Mouse (Mus musculus) right cerebral cortex, postnatal 4 days (tissue): ENCODE measurements around the gene Inpp5a.

Source experiments
- DNase-seq: peaks from one replicate; pipeline ENCODE4 v3.0.0-alpha.2; 2022

Inpp5a gene

DNA sequence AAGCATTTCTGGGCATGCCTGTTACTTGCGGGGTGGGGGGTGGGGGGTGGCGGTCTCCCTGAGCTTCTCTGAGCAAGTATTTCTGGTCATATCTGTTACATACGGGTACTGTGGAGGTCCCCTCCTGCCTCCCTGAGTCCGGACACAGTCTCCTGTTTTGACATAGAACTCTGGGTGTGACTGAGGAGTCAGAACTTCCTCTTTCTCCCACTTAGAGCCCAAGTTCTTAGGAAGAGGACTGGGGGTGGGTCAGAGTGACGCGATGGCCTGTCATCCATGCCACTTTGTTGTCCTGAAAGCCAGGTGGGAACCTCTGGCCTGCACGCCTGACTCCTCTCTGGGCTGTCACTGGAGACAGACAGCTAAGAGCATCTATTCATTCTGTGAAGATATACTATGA, 11.5 kb upstream of the Inpp5a start:
- DNase-seq: no peak

DNA sequence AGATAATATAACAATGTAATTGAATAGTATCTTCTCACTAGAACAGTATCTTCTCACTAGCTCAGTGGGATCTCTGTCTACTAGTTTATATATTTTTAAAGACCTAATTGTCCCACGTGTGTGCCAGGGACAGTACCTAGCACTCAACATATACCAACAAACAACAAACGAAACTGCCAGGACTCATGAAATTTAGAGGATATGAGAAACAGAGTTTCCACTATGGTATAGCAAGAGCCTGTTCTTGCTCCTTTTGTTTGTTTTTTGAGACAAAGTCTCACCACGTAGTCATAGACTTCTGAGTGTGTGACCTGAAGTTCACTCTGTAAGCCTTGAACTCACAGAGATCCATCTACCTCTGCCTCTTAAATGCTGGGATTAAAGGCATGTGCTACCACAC, 10.6 kb upstream of the Inpp5a start:
- DNase-seq: no peak

DNA sequence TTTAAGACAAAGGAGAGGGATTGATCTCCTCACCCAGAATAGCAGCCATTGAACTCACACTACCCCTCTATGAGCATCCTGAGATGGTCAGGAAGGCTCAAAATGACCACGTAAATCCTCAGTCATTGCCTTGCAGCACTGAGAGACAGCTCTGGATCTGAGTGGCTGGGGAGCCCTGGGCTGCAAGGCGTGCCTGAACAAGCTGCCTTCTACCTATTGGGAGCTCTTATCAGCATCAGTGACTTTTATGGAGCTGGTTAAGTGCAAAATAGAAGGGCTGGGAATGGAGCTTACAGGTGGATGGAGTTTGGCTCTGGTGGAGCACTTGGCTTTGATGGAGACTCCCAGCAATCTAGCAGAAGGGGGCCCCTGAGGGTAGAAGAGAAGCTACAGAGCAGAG, 9.2 kb upstream of the Inpp5a start:
- no peak for DNase-seq

DNA sequence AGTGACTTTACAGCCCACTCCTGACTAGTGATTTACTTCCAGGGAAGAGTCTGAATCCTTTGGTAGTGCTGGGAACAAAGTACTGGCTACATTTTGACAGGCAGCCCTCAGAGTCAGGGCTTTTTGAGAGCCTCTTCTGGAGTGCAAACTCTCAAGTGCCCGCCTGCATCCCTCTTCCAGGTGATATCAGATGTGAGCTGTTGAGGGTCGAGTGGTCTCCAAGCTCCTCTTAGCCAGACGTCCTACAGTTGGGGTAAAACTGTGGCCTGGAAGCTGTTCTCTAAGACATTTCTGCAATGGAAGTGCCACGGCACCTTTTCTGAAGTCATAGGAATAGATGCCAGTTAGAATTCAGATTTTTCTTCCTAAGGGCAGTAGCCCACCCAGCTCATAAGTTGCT, 8.7 kb upstream of the Inpp5a start:
- no peak for DNase-seq

DNA sequence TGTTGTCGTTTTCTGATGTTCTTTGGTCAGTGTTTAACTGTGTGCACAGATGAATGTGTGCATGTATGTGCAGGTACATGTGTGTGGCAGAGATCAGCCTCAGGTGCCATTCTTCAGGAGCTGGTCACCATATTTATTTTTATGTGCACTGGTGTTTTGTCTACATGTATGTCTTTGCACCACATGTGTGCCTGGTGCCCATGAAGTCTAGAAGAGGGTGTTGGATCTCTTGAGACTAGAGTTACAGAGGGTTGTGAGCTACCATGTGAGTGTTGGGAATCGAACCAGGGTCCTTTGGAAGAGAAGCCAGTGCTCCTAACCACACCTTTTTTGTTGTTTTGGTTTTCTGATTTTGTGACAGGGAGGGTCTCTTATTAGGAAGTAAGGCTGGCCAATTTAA, 7.0 kb upstream of the Inpp5a start:
- no peak for DNase-seq

DNA sequence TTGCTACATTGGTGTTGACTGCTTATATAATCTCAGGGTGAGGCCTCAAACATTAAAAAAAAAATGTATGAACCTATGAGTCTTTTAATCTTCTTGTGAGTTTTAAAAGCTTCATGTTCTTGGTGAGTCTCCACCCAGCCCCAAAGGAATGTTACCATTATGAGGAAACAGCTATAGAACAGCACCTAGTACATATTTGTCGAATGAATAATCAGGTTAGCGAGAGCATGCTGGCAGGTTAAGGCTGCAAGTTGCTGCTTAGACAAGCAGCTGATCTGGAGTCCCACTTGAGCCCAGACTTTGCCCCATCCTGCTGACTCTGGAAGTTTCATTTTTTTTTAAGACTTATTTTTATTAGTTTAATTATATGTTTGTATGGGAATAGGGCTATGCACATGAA, 6.1 kb upstream of the Inpp5a start:
- DNase-seq: no peak

DNA sequence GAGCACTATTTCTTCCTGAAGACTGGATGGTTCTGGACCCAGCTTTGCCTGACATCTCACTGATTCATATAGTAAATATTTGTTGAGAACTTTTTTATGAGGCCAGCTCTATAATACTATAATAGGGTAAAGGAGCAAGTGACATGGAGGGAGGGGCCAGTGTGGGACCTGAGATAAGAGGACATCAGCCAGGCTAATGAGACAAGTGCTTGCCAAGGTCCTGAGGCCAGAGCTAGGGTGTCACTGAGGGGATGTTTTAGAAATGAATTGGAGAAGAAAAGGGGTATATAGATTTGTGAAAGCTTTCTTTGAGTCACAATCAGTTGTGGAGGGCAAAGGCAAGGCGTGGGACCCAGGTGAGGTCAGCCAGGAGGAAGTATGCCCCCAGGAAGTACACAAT, 4.4 kb upstream of the Inpp5a start:
- no peak for DNase-seq

DNA sequence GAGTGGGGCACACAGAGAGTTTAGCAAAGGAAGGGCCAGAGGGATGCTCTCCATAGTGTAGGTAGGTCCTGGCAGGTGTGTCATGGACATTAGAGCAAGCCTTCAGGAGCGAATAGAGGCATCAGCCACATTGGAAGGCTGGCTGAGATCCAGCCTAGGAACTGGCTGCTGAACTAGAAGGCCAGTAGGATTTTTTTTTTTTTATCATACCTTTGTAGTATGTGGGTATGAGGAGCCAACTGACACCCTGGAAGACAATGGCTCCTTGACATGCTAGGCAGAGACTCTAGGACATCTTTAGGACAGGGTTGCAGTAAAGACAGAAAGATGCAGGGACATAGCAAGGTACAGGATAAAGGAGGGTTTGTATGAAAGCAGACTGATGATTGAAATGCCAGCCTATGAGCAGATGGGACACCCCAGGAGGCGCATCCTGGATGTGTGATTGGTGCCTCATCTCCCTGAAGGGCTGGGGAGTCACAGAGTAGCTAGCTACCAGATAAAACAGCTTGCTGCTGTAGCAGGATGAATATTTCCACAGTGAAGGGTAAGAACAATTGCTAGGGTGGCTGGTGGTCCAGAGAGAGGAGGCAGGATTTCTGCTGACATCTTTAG, 3.9 kb upstream of the Inpp5a start:
- no peak for DNase-seq

DNA sequence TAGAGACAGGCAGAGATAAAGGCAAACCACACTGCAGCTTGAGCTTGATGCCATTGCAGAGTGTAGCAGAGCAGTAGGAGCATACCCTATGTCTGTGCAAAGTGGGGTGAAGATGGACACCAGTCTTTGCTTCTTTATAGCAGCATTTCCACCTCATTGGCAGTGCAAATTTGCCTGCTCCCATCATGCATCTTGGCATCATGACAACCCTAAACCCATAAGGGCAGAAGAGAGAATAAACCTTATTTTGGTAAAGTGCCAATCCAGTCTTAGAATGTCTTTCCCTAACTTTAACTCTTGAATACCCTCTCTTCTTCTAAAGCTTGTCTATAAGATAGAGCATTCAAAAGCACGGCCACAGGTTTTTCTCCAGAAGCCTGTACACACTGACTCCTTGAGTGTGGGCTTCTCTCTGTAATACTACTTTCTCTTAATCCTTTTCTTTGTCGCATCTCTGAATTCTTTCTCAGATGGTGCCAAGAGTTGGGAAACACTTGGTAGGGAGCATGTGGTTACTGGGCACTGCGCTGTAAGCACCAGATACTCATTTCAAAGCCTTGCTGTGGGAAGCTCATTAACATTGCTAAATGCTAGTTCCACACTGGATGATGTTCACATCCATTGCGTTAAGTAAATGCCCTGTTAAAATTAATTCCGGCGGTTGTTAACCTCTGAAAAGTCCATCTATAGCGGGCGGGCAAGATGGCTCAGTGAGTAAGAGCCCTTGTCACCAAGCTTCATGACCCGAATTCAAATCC, 1.8 kb upstream of the Inpp5a start:
- no peak for DNase-seq

DNA sequence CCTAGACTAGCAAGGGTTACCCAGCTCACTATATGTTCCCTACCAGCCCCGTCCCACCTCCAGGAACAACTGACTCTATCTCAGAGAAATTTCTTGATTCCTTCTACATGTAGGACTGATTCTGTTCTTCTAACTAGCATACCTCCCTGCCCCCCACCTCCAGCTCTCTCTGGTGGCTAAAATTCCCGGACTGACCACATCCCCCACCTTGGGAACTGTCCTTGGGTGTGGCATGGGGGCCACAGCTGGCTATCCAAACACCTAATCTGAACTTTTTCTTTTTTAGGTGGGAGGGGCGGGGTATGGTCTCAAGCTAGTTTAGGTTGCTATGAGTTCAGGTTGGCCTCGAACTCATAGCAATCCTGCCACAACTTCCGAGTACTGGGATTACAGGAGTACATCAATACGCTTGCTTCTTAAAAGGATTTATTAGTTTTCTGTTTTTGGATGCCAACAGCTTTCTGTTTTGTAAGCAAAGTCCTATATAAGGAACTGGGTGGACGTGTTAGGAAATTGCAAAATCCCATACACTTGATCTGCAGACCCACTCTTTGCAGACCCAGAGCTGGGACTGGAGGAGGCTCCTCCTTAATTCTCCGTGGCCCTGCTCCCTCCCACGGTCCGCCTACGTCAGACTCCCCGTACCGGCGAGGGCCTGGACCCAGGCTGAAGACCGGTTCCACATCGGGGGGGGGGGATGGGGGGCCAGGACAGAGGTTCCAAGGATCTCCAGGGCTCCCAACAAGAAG, 814 bp upstream of the Inpp5a start:
- no peak for DNase-seq

DNA sequence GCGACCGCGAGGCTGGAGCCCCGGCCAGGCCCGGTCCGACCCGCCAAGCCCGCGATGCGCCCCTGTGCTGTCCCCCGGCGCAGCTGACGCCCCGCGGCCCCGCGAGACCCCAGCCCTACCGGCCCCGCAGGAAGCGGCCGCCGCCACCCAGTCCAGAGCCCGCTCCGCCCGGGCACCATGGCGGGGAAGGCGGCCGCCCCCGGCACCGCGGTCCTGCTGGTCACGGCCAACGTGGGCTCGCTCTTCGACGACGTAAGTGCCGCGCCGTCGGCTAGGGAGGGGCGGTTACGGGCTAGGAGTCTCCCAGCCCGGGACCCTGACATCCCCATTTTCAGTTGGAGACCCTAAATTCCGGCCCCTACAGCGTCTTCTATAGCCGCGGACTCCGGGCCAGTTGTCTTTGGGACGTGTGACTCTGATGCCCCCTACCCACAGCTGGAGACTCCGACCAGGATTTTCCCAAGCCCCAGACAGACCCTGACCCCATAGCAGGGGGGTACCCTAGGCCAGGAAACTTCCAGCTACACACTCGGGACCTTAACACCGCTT, 378 bp downstream of the Inpp5a start:
- no peak for DNase-seq

DNA sequence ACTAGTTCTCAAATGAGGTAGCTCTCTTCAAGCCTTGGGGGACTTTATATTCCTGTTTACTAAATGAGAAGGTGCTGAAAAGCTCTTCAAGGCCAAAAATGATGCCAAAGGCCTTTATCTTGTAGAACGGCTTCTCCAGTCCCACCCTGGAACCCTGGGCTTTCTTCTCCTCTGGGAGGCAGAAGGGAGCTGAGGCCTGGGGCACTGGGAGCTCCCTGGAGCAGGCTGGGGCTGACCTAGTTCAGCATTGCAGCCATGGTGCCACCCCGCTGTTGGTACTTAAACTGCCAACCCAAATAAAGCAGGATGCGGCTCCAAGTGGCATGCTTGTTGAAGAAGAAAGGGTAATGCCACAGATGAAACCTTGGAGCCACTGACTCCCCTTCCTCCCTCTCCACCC, 1.5 kb downstream of the Inpp5a start:
- peak; percentile 24 for DNase-seq

DNA sequence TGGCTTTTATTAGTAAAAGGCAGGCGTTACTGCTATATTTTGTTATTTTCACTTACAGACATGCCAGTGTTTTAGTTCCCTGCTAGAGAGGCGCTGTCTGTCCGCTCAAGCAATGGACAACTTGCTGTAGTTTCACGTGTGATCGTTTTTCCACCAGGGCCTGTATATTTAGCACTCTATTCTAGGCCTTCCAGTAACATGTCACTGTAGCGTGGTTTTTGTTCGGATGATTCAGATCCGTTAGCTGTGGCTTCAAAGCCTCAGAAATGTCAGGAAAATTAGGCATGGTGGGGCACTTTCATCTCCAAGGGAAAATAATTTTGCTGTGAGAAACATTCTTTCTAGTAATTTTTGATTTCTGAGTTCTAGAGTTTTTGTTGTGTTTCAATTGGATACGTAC, 2.0 kb downstream of the Inpp5a start:
- DNase-seq: no peak

DNA sequence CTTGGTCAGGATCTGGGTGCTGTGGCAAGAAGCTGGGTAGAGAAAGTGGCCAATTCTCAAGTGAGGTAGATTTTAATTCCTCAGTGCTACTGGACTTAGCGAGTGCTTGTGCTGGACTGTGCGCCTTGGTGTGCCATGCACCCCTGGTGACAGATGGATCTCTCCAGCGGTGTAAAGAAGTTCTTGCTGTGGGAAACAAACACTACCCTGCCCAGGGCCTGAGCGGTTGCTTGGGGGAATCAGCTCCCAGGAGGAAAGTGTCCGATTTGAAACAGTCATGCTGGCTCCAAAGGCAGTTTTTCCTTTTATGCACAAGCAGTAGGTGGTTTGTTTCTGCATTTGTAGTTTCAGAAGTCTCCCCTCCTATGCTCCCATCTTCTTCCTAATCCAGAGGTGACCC, 2.8 kb downstream of the Inpp5a start:
- no peak for DNase-seq

DNA sequence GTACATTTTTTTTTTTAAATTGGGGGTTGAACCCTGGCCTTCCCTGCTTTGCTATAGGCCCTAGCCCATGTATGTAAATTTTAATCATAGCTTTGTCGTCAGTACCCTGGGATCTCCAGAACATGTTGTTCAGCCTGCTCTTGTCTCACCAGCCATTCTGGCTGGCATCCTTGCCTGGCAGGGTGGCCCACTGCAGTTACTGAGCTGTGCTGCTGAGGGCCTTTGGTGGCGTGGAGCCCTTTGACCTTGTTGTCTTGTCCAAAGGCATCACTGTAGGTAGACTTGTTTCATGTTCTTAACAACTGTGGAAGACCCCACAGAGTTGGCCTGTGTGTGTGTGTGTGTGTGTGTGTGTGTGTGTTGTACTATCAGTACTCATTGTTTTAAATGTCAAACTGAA, 3.2 kb downstream of the Inpp5a start:
- DNase-seq: no peak

DNA sequence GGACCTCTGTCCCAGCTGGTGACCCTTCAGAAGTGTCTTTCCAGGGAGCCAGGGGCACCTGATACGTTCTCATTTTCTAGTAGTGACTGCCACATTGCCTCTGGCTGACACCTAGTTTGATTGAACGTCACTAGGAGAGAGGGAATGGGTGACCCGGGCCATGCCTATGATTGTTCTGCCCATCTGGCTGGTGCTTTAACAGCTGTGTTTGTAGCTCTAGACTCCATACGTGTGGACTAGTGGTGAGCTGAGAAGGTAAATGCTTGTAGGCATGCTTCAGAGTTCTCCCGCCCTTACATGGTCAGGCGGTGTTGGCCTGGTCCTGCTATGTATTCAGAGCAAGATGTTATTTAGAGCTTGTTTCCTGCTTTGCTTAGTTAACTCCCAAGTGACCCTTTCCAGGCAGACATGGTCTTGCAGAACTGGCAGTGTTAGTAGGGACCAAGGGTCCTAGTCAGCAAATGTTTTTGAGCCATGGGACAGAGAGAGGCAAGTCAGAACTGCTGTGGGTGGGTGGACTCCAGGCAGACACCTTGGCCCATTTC, 3.9 kb downstream of the Inpp5a start:
- no peak for DNase-seq

DNA sequence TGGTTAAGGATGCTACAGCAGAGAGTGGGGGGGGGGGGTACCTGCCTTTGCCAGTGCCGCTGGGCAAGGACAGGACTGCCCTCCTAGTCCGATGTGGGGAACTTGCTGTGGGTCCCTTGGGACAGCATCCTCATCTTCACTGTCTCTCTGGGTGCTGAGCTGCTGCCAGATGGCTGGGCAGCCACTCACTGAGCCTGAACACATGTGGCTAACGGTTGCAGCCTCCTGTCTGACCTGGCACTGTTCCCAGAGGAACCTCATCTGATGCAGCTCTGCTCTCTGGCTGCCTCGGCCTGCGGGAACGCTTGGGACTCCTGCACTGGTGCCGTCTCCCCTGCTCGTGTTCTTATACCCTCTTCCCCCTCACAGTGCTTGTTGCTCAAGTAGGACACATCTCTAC, 8.6 kb downstream of the Inpp5a start:
- peak; percentile 24 for DNase-seq

DNA sequence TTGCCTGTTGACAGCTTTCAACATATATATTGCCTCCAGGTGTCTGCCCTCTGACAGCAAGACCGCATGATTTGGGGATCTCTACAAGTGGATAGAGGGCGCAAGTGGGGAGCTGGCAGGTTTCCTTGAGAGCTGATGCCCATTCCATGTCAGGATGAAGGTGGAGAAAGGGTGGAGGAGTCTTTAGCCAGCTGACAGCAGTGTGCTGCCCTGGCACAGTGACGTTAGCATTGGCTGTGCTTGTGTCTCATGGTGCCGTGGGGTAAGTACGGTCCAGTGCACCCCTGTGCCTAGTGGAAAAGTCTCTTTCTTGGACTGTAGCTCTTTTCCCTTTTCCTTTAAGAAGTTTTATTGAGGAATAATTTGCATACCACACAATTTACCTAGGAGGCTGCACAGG, 9.2 kb downstream of the Inpp5a start:
- DNase-seq: no peak

DNA sequence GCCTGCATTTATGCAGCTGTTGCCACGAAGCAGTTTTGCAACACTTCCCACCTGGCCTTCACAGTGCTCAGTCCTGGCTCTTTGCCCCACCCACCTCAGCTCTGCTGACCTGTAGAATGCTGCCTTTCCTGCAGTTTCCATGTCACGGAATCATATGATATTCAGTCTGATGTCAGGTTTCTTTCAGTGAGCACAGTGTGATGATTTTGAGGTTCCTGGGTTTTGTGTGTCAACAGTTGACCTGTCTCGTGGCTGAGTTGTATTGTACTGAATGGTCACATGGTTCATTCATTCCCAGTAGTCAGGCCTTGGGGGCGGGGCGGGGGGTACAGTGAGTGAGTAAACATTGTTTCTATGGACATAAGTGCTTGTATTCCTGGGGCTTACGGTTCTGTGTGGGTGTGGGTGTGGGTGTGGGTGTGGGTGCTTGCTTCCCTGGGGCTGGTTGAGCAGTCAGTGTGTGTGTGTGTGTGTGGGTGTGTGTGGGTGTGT, 9.7 kb downstream of the Inpp5a start:
- no peak for DNase-seq

DNA sequence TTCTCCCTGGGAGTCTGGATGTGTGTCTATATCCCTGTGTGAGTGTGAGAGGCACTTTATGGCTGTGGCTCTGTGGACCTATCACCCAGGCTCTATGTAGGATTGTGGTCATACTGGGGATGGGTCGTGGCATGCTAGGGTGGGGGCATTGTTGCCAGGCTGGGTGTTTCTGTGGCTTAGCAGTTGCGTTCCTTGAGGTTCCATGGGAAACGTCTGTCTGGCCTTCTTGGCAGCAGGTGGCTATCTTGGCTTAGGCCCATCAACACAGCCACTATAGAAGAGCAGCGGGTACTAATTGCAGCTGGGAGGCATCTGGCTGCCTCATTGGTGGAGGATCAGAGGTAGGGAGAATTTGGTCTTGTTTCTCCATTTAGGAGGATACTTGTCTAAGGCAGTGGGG, 10.7 kb downstream of the Inpp5a start:
- no peak for DNase-seq

DNA sequence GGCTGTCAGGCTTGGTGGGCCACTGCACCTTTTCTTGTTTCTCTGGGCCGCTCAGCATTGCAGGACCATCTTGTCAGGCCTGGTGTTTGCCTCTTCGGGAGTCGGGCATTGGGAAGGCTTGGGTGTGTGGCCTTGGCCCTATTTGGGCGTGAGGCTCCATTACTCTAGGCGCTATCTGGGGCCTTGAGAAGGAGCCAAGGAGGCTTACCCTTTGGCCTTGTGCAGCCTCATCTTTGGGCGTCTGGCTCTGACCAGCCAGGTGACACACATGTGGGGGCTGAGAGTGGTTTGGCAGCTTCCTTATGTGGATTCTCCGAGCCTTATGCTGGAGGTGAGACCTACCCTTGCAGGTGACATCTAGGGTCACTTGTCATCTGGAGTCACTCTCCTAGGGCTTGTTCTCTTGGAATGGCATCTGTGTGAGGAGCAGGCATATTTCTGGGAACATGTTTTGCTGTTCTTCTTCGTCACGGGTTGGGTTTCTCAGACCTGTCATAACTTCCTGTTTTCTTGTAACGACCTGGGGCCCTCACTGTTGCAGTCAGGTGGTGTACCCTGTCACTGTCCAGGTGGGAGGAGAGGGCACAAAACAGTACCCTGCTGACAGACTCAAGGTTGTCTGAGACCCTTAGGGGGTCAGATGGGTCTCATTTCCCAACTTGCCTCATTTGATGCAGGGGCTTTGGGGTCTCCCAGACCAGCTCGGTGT, 11.2 kb downstream of the Inpp5a start:
- DNase-seq: no peak

DNA sequence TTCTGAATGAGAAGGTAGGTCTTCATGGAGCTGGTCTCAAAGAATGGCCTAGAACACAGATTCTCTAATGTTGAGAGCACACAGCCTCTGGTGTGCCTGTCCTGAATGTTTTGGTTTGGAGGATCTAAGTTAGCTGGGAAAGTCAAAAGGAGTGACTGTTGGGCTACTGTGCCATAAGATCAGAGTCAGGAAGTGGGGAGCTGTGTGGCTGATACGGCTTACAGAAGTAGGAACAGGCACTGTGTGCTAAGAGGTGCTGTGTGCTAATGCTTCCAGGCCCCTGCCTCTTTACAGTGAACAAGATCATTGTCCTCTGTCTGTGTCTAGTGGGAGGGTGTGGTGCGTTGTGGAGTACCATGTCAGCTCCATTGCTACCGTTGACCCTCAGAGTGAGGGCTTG, 12.0 kb downstream of the Inpp5a start:
- no peak for DNase-seq

DNA sequence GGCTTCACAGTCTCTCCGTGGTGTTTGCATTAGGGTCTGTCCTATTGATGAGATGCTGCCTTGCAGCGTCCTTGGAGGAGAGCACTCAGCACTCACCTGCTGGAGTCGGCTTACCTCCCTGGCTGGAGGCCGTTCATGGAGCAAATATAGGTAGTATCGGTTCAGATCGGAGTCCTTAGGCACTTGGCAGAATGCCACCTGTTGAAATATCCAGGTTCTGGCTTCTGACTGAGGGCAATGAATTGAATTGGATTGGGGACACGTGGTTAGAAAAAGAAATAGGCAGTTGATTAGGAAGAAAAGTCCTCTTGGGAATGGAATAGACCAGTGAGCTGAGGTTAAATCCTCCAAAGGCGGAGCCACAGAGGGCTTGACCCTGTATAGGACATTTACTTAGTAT, 12.9 kb downstream of the Inpp5a start:
- no peak for DNase-seq
